Mouse (Mus musculus): ENCODE data around the gene Ift122. TPM values are rescaled to one million over a fixed set of nuclear protein-coding genes. Genes with fewer than 3 reads are reported as not detected.

The Ift122 gene
- polyA plus RNA-seq, 1 experiment, result 21.4 TPM

GRCm38 (mm10) chr6:115968700-115969099 lies 115.4 kb downstream of the Ift122 start:
- no peak overlapping the region for H3ac ChIP-seq (ENCODE audit: control insufficient read depth, insufficient read length)
- TF ChIP-seq CEBPB (IDR thresholded peaks at IDR 0.05; ENCODE audit: insufficient read depth, poor library complexity, severe bottlenecking), result no peak
- no peak for TF ChIP-seq TCF12 (IDR thresholded peaks at IDR 0.05; ENCODE audit: insufficient read depth, poor library complexity, severe bottlenecking)
- TF ChIP-seq E2F4 (IDR thresholded peaks at IDR 0.05; ENCODE audit: insufficient read depth), result no peak
- no peak for TF ChIP-seq USF1 (IDR thresholded peaks at IDR 0.05; ENCODE audit: low read depth)
- TF ChIP-seq REST (IDR thresholded peaks at IDR 0.05; ENCODE audit: insufficient read depth, insufficient read length), result no peak
- no peak for TF ChIP-seq TCF3 (IDR thresholded peaks at IDR 0.05; ENCODE audit: insufficient read length, low read depth)
- peak in 1 of 3 experiments; percentile 64 for TF ChIP-seq MYOD1 (IDR thresholded peaks at IDR 0.05; ENCODE audit: control insufficient read depth in 1 of 3, insufficient read length in 2 of 3, low read depth in 2 of 3)
- peak in 2 of 3 experiments; percentile 44 to 54 for TF ChIP-seq MYOG (IDR thresholded peaks at IDR 0.05; ENCODE audit: control insufficient read depth in 1 of 3, insufficient read depth in 1 of 3, insufficient read length in 2 of 3, low read depth in 2 of 3)
- TF ChIP-seq SRF (IDR thresholded peaks at IDR 0.05; ENCODE audit: control insufficient read depth, insufficient read length, low read depth), result no peak
- TF ChIP-seq POLR2A (IDR thresholded peaks at IDR 0.05; ENCODE audit: insufficient read length, low read depth), result no peak
- TF ChIP-seq POLR2AphosphoS2 (IDR thresholded peaks at IDR 0.05; ENCODE audit: insufficient read length, low read depth), result no peak
- no peak for TF ChIP-seq MAX (IDR thresholded peaks at IDR 0.05; ENCODE audit: low read depth)
- no peak overlapping the region for H3K4me2 ChIP-seq (ENCODE audit: low read depth)
- no peaks in the 10 kb centered on the region for H3K79me2 ChIP-seq (ENCODE audit: control insufficient read depth, insufficient read depth)
- no peak overlapping the region for H3K4me3 ChIP-seq
- H3K36me3 ChIP-seq (ENCODE audit: control insufficient read depth, insufficient read depth), result peaks cover 2% of the 10 kb centered on the region
- H3K27me3 ChIP-seq (ENCODE audit: control insufficient read depth, insufficient read depth, insufficient read length), result no peaks in the 10 kb centered on the region

DNA sequence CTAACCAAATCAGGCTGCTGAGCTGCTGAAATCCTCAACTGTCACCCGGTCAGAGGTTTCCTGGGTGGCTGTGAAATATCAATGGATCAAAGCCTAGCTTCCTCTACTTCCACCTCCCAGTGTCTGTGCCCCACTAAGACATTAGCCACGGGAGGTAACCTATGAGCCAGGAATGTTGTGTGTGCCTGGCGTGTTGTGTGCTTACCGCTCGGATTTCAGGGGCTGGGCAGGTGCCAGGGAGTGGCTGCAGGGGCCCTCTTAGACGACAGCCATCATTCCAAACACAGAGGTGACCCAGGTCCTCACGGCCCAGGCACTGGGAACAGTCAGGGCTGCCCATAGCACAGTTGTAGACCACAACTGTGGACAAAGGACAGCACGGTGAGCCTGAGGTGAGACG lies 115.8 kb downstream of the Ift122 start:
- no peak overlapping the region for H3K4me2 ChIP-seq (ENCODE audit: low read depth)
- no peaks in the 10 kb centered on the region for H3K79me2 ChIP-seq (ENCODE audit: control insufficient read depth, insufficient read depth)
- H3ac ChIP-seq (ENCODE audit: control insufficient read depth, insufficient read length), result no peak overlapping the region
- no peak for TF ChIP-seq SRF (IDR thresholded peaks at IDR 0.05; ENCODE audit: control insufficient read depth, insufficient read length, low read depth)
- TF ChIP-seq USF1 (IDR thresholded peaks at IDR 0.05; ENCODE audit: low read depth), result no peak
- TF ChIP-seq TCF12 (IDR thresholded peaks at IDR 0.05; ENCODE audit: insufficient read depth, poor library complexity, severe bottlenecking), result no peak
- no peak for TF ChIP-seq TCF3 (IDR thresholded peaks at IDR 0.05; ENCODE audit: insufficient read length, low read depth)
- no peak for TF ChIP-seq POLR2AphosphoS2 (IDR thresholded peaks at IDR 0.05; ENCODE audit: insufficient read length, low read depth)
- no peak for TF ChIP-seq CEBPB (IDR thresholded peaks at IDR 0.05; ENCODE audit: insufficient read depth, poor library complexity, severe bottlenecking)
- TF ChIP-seq MAX (IDR thresholded peaks at IDR 0.05; ENCODE audit: low read depth), result no peak
- no peak for TF ChIP-seq MYOG (IDR thresholded peaks at IDR 0.05; ENCODE audit: control insufficient read depth in 1 of 3, insufficient read depth in 1 of 3, insufficient read length in 2 of 3, low read depth in 2 of 3)
- TF ChIP-seq E2F4 (IDR thresholded peaks at IDR 0.05; ENCODE audit: insufficient read depth), result no peak
- no peak for TF ChIP-seq REST (IDR thresholded peaks at IDR 0.05; ENCODE audit: insufficient read depth, insufficient read length)
- TF ChIP-seq MYOD1 (IDR thresholded peaks at IDR 0.05; ENCODE audit: control insufficient read depth in 1 of 3, insufficient read length in 2 of 3, low read depth in 2 of 3), result no peak
- TF ChIP-seq POLR2A (IDR thresholded peaks at IDR 0.05; ENCODE audit: insufficient read length, low read depth), result no peak
- H3K36me3 ChIP-seq (ENCODE audit: control insufficient read depth, insufficient read depth), result no peaks in the 10 kb centered on the region
- no peak overlapping the region for H3K4me3 ChIP-seq
- no peaks in the 10 kb centered on the region for H3K27me3 ChIP-seq (ENCODE audit: control insufficient read depth, insufficient read depth, insufficient read length)

- H3K4me3 ChIP-seq, result no peak overlapping the region
- no peaks in the 10 kb centered on the region for H3K36me3 ChIP-seq (ENCODE audit: control insufficient read depth, insufficient read depth)
- H3K79me2 ChIP-seq (ENCODE audit: control insufficient read depth, insufficient read depth), result no peaks in the 10 kb centered on the region
- no peak overlapping the region for H3K4me2 ChIP-seq (ENCODE audit: low read depth)
- H3K27me3 ChIP-seq (ENCODE audit: control insufficient read depth, insufficient read depth, insufficient read length), result no peaks in the 10 kb centered on the region
- H3ac ChIP-seq (ENCODE audit: control insufficient read depth, insufficient read length), result no peak overlapping the region
- no peak for TF ChIP-seq POLR2A (IDR thresholded peaks at IDR 0.05; ENCODE audit: insufficient read length, low read depth)
- TF ChIP-seq MAX (IDR thresholded peaks at IDR 0.05; ENCODE audit: low read depth), result no peak
- TF ChIP-seq E2F4 (IDR thresholded peaks at IDR 0.05; ENCODE audit: insufficient read depth), result no peak
- no peak for TF ChIP-seq TCF3 (IDR thresholded peaks at IDR 0.05; ENCODE audit: insufficient read length, low read depth)
- no peak for TF ChIP-seq POLR2AphosphoS2 (IDR thresholded peaks at IDR 0.05; ENCODE audit: insufficient read length, low read depth)
- TF ChIP-seq CEBPB (IDR thresholded peaks at IDR 0.05; ENCODE audit: insufficient read depth, poor library complexity, severe bottlenecking), result no peak
- TF ChIP-seq MYOG (IDR thresholded peaks at IDR 0.05; ENCODE audit: control insufficient read depth in 1 of 3, insufficient read depth in 1 of 3, insufficient read length in 2 of 3, low read depth in 2 of 3), result no peak
Observed at GRCm38 (mm10) chr6:115969952-115970351, 116.7 kb downstream of the Ift122 start.

GRCm38 (mm10) chr6:115971273-115972060 lies 118.2 kb downstream of the Ift122 start:
- Histone ChIP-seq H3K36me3 (ENCODE audit: control insufficient read depth, insufficient read depth) (no peaks in the 10 kb centered on the region), H3K4me3 (no peak overlapping the region), H3ac (ENCODE audit: control insufficient read depth, insufficient read length) (no peak overlapping the region), H3K79me2 (ENCODE audit: control insufficient read depth, insufficient read depth) (no peaks in the 10 kb centered on the region), H3K4me2 (ENCODE audit: low read depth) (no peak overlapping the region), H3K27me3 (ENCODE audit: control insufficient read depth, insufficient read depth, insufficient read length) (no peaks in the 10 kb centered on the region)
- TF ChIP-seq TCF3 (IDR thresholded peaks at IDR 0.05; ENCODE audit: insufficient read length, low read depth) (no peak), MYOD1 (IDR thresholded peaks at IDR 0.05; ENCODE audit: control insufficient read depth in 1 of 3, insufficient read length in 2 of 3, low read depth in 2 of 3) (peak in 1 of 3 experiments; percentile 50)

Measured in myocyte (in vitro differentiated cells).